Mouse (Mus musculus) naive thymus-derived CD4-positive, alpha-beta T cell, adult 2 months (primary cell): ENCODE measurements around the gene Aym1.

Source experiments
- DNase-seq: peaks from one replicate; pipeline ENCODE4 v3.0.0-alpha.2; 2011; ENCODE audit warnings: low read depth

The Aym1 gene

DNA sequence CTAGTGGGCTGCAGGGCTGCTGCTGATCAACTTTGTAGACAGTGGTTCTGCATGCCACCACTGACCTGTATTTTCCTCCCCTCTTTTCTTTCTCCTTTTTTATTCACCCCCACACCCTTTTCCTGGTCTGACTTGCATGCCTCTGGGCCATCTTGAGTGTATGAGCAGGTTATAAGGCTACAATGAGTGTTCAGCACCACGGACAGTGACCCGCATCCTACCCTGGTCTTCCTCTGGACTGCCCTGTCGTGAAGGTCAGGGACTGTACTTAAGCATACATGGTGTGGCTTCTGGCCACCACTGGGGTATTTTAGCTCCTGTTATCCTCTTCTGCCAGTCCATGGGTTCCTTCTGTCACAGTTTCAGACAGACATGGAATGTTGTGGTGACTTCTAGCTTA lies 50.3 kb downstream of the Aym1 start:
- no peak for DNase-seq
